Mouse (Mus musculus) gastrocnemius, adult 2 months (tissue): Measurements from ENCODE around the gene Slc15a1. TPM values are rescaled to one million over a fixed set of nuclear protein-coding genes. Genes with fewer than 3 reads are reported as not detected.

ENCODE experiments used
- DNase-seq: peaks from one replicate; pipeline ENCODE4 v3.0.0; 2022
- H3K27ac ChIP-seq: fragments of 200-600 bp; 2 replicates; pipeline ENCODE4 v1.8.1; 2022; ENCODE audit warnings: mild to moderate bottlenecking
- H3K4me3 ChIP-seq: fragments of 200-600 bp; 2 replicates; pipeline ENCODE4 v1.8.1; 2022; ENCODE audit warnings: mild to moderate bottlenecking, moderate library complexity
- CTCF ChIP-seq: fragments of 200-600 bp; IDR thresholded peaks from 2 replicates; pipeline ENCODE4 v1.8.1; 2022; ENCODE audit warnings: antibody characterized with exemption, mild to moderate bottlenecking, moderate library complexity
- intact Hi-C: fragments of 180-260 bp; cut with DNase I; formaldehyde crosslinking; loops from one replicate; pipeline ENCODE4 v1.15.1; 2025
- total RNA-seq, 2 experiments: library from RNA; stranded (reverse); gene quantifications; 2 replicates each; pipeline ENCODE4 v1.2.3; 2021

Gene Slc15a1
- total RNA-seq, 2 experiments from 2014 or later, result not detected

DNA sequence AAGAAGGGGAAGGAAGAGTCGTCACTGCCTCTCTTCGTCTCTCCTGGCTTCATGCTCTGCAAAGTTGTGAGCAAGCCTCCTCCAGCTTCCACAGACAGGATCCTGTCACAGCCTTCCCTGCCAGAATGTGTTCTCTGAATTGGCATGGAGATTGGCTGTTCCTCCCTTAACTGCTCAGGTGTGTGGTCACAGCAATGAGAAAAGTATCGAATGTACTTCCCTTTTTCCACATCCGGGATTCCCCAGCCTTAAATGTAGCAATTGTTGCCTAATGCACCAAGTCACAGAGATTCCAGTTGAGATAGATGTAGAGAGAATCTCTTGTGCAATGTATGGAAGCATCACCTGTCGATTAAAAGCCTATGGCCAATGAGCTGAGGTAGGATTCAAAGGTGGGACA, 11.8 kb upstream of the Slc15a1 start:
- DNase-seq, result no peak
- no peak for TF ChIP-seq CTCF
- intact Hi-C loops, result no loop called here
- Histone ChIP-seq H3K4me3 (no peak overlapping the region), H3K27ac (no peak overlapping the region)

DNA sequence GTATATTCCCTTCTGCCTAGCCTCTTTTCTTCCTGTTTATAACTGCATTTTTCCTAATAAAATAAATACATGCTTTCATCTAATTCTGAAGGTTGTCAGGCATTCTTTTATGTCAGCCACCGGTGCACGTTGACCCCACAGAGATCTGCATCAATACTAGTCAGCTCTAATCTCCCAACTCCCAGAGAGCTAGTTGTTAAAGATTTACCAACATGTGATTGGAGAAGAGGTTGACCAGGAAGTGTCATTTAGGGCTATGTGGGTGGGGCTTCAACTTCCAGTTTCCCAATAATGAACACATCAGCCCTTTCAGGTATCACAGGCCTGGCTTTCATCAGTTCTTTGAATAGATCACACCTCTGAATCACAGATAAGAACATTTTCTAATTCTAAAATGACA, 3.9 kb upstream of the Slc15a1 start:
- Histone ChIP-seq H3K4me3 (no peak overlapping the region), H3K27ac (no peak overlapping the region)
- TF ChIP-seq CTCF, result no peak
- intact Hi-C loops, result no loop called here
- DNase-seq, result no peak

DNA sequence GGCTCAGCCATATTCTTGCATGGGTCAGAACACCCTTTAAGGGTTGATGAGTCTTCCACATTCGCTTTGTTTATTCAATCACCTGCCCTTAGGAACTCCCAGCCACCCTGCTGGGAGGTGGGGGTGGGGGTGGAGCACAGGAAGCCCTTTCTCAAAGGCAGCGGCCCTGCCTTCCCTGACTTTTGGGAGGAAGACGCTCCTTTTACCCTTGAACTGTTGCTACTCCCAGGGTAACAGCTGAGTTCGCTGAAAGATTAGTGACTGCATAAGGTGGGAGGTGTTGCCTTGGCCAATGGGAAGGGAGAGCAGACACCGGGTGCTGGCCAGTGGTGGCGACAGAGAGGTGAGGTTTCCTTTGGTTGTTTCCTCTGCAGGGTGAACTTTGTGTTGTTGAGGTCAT, 1.3 kb upstream of the Slc15a1 start:
- intact Hi-C loops, result no loop called here
- no peak for DNase-seq
- Histone ChIP-seq H3K27ac (no peak overlapping the region), H3K4me3 (no peak overlapping the region)
- no peak for TF ChIP-seq CTCF

DNA sequence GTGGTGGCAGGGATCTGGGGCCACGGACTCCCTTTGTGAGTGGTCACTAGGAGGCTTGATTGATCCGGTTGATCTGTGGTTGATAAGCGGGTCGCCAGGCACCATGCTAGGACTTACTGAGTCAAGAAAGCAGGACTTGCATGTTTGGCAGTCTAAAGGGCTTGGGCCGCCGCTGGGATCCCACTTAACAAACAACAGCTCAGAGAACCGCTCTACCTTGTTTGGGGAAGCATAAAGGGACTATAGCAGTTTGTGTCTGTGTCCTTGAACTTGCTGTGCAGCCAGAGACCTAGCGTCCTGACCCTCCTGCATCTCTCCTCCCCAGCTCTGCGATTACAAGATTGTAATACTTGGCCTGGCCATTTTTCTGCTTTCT, 421 bp upstream of the Slc15a1 start:
- TF ChIP-seq CTCF, result no peak
- intact Hi-C loops, result no loop called here
- Histone ChIP-seq H3K27ac (no peak overlapping the region), H3K4me3 (no peak overlapping the region)
- no peak for DNase-seq

DNA sequence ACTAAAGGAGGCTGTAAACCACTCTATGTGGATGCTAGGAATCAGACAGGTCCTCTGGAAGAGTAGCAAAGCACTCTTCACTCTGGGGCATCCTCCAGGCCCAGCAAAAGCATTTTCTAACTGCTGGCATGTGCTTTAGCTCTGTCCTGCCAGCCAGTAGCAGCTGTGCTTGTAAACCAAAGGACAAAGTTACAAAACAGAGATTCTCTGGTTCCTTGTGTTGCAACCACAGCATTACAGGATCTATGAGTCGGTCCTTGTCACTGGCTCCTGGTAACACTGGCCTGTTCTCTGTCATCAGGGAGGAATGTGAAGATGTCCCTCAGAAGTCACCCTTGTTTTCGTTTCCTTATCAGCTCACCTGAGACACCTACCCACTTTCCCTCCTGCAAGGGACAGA, 4.5 kb downstream of the Slc15a1 start:
- Histone ChIP-seq H3K4me3 (no peak overlapping the region), H3K27ac (no peak overlapping the region)
- DNase-seq, result no peak
- intact Hi-C loops, result no loop called here
- no peak for TF ChIP-seq CTCF

DNA sequence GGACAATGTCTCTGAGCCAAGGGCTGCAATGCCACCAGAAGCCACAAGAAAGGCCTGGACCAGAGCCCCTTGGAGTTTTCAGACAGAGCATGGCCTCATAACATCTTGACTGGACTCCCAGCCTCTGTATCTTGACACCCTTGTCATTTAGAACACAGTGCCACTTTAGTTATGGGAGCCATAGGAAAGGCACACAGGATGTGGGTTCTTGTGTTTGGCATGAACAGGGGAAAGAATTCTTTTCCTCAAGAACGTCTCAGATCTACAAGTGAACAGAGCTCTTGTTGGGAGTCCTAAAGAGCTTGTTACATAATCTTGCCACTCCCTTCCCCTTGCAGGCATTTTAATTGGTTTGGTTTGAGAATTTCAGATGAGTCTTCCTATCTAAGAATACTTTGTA, 5.3 kb downstream of the Slc15a1 start:
- intact Hi-C loops, result no loop called here
- H3K4me3 ChIP-seq, result no peak overlapping the region
- no peak for DNase-seq
- TF ChIP-seq CTCF, result no peak
- no peak overlapping the region for H3K27ac ChIP-seq

DNA sequence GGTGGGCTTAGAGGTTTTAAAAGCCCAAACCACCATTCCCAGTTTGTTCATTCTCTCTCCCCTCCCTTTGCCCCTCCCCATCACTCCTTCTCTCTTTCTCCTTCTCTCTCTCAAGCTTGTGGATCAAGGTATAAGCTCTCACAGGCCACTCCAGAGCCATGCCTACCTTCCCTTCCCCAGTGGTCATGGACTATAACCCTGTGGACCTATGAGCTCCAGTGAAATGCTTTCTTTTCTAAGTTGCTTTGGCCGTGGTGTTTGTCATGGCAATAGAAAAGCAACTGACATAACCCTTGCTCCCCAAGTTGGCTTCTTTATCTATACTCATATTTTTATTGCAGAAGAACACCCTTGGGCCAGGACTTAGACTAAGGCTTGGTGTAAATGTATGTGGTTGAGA, 7.3 kb downstream of the Slc15a1 start:
- no peak for DNase-seq
- H3K27ac ChIP-seq, result no peak overlapping the region
- intact Hi-C loops, result no loop called here
- no peak for TF ChIP-seq CTCF
- H3K4me3 ChIP-seq, result no peak overlapping the region

DNA sequence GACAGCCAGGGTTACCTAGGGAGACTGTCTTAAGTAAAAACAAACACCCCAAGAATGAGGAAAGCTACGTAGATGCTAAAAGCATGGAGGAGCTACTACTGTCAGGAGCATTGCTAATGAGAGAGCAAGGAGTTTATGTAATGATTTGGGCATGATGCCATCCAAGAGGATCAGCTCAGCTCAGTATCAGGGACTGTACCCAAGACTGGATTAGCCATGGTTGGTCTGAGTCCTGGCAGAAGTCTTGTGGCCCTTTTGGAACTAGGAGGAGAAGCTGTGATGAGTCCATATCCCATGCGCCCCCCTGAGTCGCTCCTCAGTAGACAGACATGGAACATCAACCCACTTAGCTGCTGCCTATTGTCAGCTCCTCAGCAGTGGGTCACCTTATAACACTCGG, 9.3 kb downstream of the Slc15a1 start:
- intact Hi-C loops, result no loop called here
- no peak overlapping the region for H3K27ac ChIP-seq
- no peak for DNase-seq
- H3K4me3 ChIP-seq, result no peak overlapping the region
- no peak for TF ChIP-seq CTCF

DNA sequence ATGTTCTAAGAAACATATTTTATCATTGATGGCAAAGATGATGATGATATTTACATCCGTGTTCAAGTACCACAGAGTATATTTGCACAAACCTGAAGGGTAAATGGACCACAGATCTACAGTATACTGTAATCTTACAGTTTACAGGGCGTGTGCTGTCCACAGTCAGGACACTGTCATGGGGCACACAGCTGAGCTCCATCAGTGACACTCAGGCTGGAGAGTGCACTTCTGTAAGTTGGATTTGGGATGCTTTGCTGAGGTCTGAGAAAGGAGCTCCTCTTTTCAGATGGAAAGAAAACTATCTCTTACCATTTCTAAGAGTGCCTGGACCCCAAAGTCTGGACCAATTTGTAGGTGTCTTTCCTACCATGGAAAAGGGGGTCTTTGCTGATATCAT, 9.9 kb downstream of the Slc15a1 start:
- intact Hi-C loops, result no loop called here
- DNase-seq, result no peak
- Histone ChIP-seq H3K27ac (no peak overlapping the region), H3K4me3 (no peak overlapping the region)
- no peak for TF ChIP-seq CTCF

DNA sequence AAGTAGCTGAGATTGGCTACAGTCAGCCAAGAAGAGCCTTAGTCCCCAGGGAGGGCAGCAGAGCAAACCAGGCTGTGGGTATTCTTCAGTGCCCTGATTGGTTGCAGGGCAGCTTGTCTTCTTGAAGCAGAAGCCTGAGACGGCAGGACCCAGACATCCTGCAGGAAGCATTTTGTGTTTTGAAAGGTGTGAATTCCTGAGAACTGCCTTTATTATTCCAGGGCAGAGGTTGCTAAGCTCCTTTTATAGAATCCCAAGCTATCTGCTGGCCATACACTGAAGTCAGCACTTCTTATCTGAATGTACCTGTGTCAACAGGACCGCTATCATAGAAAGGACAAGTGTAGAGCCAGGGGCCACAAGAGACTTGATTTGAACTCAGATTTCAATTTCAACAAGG, 10.8 kb downstream of the Slc15a1 start:
- H3K4me3 ChIP-seq, result no peak overlapping the region

DNA sequence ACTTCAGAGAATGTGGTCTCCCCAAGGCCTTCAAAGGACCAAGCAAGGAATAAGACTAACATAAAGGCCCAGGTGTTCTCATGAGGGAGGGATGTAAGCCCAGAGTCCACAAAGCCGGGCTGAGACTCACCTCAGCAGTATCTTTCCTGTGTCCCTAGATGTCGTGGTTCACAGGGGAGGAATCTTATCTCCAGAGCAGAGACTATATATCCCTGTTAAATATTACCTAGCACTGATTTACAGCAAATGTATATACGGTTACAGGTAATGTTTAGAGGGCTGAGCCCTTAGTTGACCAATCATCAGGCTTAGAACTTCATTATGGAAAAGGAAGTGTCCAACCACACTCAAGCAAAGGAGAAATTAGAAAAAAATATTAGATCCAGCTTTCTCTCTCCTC, 11.3 kb downstream of the Slc15a1 start:
- TF ChIP-seq CTCF, result no peak
- DNase-seq, result no peak
- Histone ChIP-seq H3K4me3 (no peak overlapping the region), H3K27ac (no peak overlapping the region)
- intact Hi-C loops, result loop anchor here (2.0 kb wide), 1 partner anchor 47 kb away; no protein-coding TSS in a partner anchor

More for the DNA sequence above, 10.8 kb downstream of the Slc15a1 start:
- intact Hi-C loops, result no loop called here
- H3K27ac ChIP-seq, result no peak overlapping the region
- TF ChIP-seq CTCF, result no peak
- DNase-seq, result no peak

DNA sequence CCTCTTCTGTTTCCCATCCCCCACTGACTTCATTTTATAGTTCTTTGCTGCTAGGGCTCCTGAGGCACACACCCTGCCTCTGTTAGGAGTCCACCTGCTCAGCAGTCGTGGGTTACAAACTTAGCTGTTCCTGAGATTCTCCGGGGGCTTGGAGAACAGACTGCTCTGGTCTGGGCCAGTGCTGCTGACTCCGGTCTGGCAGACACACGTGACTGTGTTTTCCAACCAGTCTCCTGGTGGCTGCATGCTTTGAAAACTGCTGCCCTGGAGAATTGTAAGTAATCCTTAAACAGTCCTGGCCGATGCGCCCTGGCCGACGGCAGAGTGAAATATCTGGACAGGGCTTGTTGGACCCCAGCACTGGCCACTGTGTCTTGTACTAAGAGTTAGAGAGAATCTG, 12.7 kb downstream of the Slc15a1 start:
- no peak for DNase-seq
- TF ChIP-seq CTCF, result no peak
- Histone ChIP-seq H3K4me3 (no peak overlapping the region), H3K27ac (no peak overlapping the region)
- intact Hi-C loops, result loop anchor here (2.0 kb wide), 1 partner anchor 48 kb away; no protein-coding TSS in a partner anchor

DNA sequence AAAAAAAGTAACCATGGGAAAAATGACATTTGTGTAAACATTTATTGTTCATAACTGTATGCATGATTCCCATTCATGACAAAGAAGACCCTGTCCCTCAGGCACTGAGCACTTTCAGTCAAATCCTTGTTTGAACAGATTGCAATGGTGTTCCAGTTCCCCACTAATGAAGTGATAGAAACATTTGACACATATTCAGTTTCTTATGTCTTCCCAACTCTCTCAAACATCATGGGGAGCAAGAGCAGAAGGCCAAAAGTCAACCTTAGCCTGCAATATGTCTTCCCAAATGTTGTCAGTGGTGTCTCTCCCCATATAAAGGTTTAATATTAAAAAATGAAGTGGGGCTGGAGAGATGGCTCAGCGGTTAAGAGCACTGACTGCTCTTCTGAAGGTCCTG, 19.3 kb downstream of the Slc15a1 start:
- no peak for TF ChIP-seq CTCF
- intact Hi-C loops, result no loop called here
- Histone ChIP-seq H3K27ac (no peak overlapping the region), H3K4me3 (no peak overlapping the region)
- no peak for DNase-seq

DNA sequence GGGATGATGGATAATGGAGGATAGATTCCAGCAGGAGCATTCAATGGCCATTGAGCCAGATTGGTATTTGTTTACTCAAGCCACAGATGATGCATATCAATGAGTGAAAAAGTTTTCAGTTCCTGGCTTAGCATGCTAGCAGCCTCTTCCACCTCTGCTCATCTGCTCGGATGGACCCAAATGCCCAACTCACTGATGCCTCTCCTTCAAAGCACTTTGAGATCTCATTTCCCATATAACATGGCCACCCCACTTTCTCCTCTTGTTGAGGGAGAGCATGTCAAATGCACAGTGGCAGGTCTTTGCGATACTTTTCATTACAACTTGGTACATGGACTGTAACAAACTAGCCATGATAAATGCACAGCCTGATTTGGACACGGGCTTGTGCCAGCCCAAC, 20.6 kb downstream of the Slc15a1 start:
- no peak for DNase-seq
- H3K4me3 ChIP-seq, result no peak overlapping the region
- no peak overlapping the region for H3K27ac ChIP-seq
- TF ChIP-seq CTCF, result no peak
- intact Hi-C loops, result no loop called here

DNA sequence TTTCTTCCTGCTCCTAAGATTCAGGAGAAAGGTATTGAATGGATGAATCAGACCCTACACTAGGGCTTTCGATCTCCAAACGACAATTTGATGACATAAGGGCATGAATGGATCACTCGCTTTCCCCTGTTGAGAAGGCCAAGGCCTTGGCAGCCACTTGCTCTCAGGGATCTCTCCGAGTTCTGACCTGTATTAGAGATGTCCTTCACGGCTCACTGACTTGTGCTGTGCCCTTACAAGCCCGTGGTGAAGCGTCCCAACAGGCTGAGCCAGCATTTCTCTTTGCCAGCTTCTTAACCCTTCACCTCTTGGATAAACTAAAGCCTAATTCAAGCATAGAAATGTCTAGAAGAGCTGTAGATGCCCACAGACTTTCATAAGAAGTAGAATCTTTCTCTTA, 22.9 kb downstream of the Slc15a1 start:
- intact Hi-C loops, result no loop called here
- TF ChIP-seq CTCF, result no peak
- H3K27ac ChIP-seq, result no peak overlapping the region
- no peak overlapping the region for H3K4me3 ChIP-seq
- DNase-seq, result no peak
